Mouse (Mus musculus) C2C12 (cell line): ENCODE results near the gene Eef1akmt4.

Experiments used
- CEBPB ChIP-seq: IDR thresholded peaks from one replicate; pipeline ENCODE4 v1.6.1; 2011; ENCODE audit warnings: low read depth, mild to moderate bottlenecking, control low read depth, moderate library complexity
- CTCF ChIP-seq: IDR thresholded peaks from one replicate; pipeline ENCODE4 v1.5.1; 2011; ENCODE audit not compliant: control insufficient read depth, insufficient read depth, insufficient read length
- FOSL1 ChIP-seq: IDR thresholded peaks from one replicate; pipeline ENCODE4 v1.8.0; 2011; ENCODE audit warnings: mild to moderate bottlenecking, low read length; ENCODE audit not compliant: poor library complexity, insufficient read depth, severe bottlenecking
- MAX ChIP-seq: IDR thresholded peaks from one replicate; pipeline ENCODE4 v1.6.1; 2011; ENCODE audit warnings: mild to moderate bottlenecking, control low read depth
- MYOD1 ChIP-seq: IDR thresholded peaks from one replicate; pipeline ENCODE4 v1.6.1; 2011; ENCODE audit warnings: low read depth; ENCODE audit not compliant: control insufficient read depth, insufficient read length
- MYOG ChIP-seq: IDR thresholded peaks from one replicate; pipeline ENCODE4 v1.6.1; 2011; ENCODE audit not compliant: control insufficient read depth, insufficient read length; ENCODE audit errors: extremely low read depth
- USF1 ChIP-seq: IDR thresholded peaks from one replicate; pipeline ENCODE4 v1.6.1; 2011; ENCODE audit warnings: low read depth, mild to moderate bottlenecking, control low read depth, moderate library complexity

- TF ChIP-seq MYOD1 (no peak), USF1 (no peak), FOSL1 (no peak), MAX (no peak), CTCF (no peak), CEBPB (no peak), MYOG (no peak)
These were observed 40.5 kb downstream of the Eef1akmt4 start for GRCm38 (mm10) chr16:20651947-20652310.
